Mouse (Mus musculus) midbrain, embryonic 16.5 days (tissue): ENCODE data around the gene Rpl29. TPM values are rescaled to one million over a fixed set of nuclear protein-coding genes. Genes with fewer than 3 reads are reported as not detected.
A peak's percentile ranks its signal among the peaks of the same experiment; 100 is the strongest.

Experiments used
- ATAC-seq: fragments of 200-750 bp; cut with Nextera tagmentation; 2 replicates; pipeline ENCODE4 v1.8.0; 2017; ENCODE audit warnings: moderate TSS enrichment
- H3K27ac ChIP-seq: fragments of 300-500 bp; sonication (generic); 2 replicates; pipeline ENCODE4 v1.5.1; 2014; ENCODE audit warnings: mild to moderate bottlenecking, low read length, mixed read lengths
- H3K27me3 ChIP-seq: fragments of 300-500 bp; sonication (generic); 2 replicates; pipeline ENCODE4 v1.6.1; 2014; ENCODE audit warnings: low read depth, low read length, mixed read lengths; ENCODE audit not compliant: control insufficient read depth, insufficient read depth
- H3K36me3 ChIP-seq: fragments of 300-500 bp; sonication (generic); 2 replicates; pipeline ENCODE4 v1.6.1; 2014; ENCODE audit warnings: mild to moderate bottlenecking, low read length, moderate library complexity, mixed read lengths; ENCODE audit not compliant: control insufficient read depth, insufficient read depth
- H3K4me1 ChIP-seq: fragments of 300-500 bp; sonication (generic); 2 replicates; pipeline ENCODE4 v1.6.1; 2014; ENCODE audit warnings: mild to moderate bottlenecking, low read length, mixed read lengths; ENCODE audit not compliant: control insufficient read depth, insufficient read depth
- H3K4me2 ChIP-seq: fragments of 300-500 bp; sonication (generic); 2 replicates; pipeline ENCODE4 v1.6.1; 2014; ENCODE audit warnings: mild to moderate bottlenecking, low read length, mixed read lengths
- H3K4me3 ChIP-seq: fragments of 300-500 bp; sonication (generic); 2 replicates; pipeline ENCODE4 v1.5.1; 2014; ENCODE audit warnings: low read depth, mild to moderate bottlenecking, low read length, moderate library complexity, mixed read lengths
- H3K9ac ChIP-seq: fragments of 300-500 bp; sonication (generic); 2 replicates; pipeline ENCODE4 v1.6.1; 2014; ENCODE audit warnings: low read depth, low read length, mixed read lengths
- H3K9me3 ChIP-seq: fragments of 300-500 bp; sonication (generic); replicated peaks from 2 replicates; pipeline ENCODE4 v1.6.1; 2014; ENCODE audit warnings: mild to moderate bottlenecking, low read length, mixed read lengths; ENCODE audit not compliant: control insufficient read depth, poor library complexity, severe bottlenecking
- WGBS: fragments of 180-500 bp; shearing (Covaris S2); extraction: QIAGEN DNeasy Blood & Tissue Kit; methylation state at CpG from one replicate; pipeline ENCODE4 v1.1.7; 2014; 5-methylcytosine and 5-hydroxymethylcytosine counted together
- polyA plus RNA-seq: library from polyadenylated mRNA; unstranded; fragments of >200 nt; fragmentation: Nextera tagmentation; extraction: Ambion mirVana; gene quantifications from 2 replicates; pipeline ENCODE4 v1.2.1, GENCODE M21; 2015

The Rpl29 gene
- polyA plus RNA-seq, 1 experiment from 2014 or later, result 551 TPM

- Histone ChIP-seq H3K9me3 (no peaks in the 10 kb centered on the region), H3K9ac (peak overlapping the region; percentile 63; the same call in 1 of the 2 replicates), H3K4me3 (no peak overlapping the region), H3K4me1 (peaks cover 46% of the 10 kb centered on the region), H3K4me2 (peak overlapping the region; percentile 98), H3K27me3 (no peaks in the 10 kb centered on the region), H3K36me3 (peaks cover 16% of the 10 kb centered on the region), H3K27ac (0 out of 2 replicates have a peak overlapping the region, but pooled peaks have one; percentile 51)
- ATAC-seq, result no peak
- WGBS, result 38% methylated on average over 5 of the region's 5 CpGs
These were observed 28.7 kb downstream of the Rpl29 start for GRCm38 (mm10) chr9:106457920-106458319.

DNA sequence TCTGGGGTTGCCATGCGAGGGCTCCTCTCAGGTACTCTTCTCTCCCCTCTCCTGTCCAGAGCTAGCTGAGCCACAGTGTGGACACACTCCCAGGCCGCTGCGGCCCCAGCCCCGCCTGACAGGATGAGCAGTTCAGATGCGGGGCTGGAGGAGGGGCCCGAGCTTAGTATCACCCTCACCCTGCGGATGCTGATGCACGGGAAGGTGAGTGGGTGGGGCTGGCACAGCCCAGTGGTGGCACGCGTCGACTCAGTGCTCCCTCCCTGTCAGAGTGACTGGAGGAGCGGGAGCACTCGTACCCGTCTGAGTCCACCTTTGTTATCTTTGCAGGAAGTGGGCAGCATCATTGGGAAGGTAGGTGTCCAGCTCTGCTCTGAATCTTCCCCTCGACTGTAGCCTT is 30.7 kb downstream of the Rpl29 start:
- H3K27ac ChIP-seq, result no peak overlapping the region
- peaks cover 48% of the 10 kb centered on the region for H3K4me1 ChIP-seq
- H3K9ac ChIP-seq, result no peak overlapping the region
- H3K36me3 ChIP-seq, result peaks cover 27% of the 10 kb centered on the region
- H3K27me3 ChIP-seq, result no peaks in the 10 kb centered on the region
- 89% methylated on average over 15 of the region's 15 CpGs for WGBS
- H3K4me3 ChIP-seq, result no peak overlapping the region
- H3K4me2 ChIP-seq, result no peak overlapping the region
- H3K9me3 ChIP-seq, result no peaks in the 10 kb centered on the region
- ATAC-seq, result no peak

DNA sequence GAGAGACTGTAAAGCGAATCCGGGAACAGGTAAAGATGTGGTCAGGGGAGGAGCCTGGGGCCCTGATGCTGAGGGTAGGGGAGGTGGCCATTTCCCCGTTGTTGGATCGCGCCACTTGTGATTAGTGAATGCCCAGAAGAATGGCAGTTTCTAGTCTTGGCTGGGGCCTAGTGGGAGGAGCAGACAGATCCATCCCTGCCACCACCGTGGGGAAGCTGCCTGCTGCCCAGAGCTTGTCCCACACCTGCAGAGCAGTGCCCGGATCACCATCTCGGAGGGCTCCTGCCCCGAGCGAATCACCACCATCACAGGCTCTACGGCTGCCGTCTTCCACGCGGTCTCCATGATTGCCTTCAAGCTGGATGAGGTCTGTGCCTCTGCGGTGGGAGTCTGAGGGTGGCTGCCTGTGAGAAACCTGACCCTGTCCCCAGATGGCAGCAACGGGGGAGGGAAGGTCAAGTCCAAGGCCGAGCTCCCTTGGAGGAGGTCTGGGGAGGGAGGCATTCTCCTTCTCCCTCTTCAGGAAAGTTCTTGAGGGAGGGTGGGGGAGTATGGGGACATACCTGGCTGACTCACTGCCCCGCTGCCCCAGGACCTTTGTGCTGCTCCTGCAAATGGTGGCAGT is 31.3 kb downstream of the Rpl29 start:
- WGBS, result 76% methylated on average over 18 of the region's 18 CpGs
- H3K4me1 ChIP-seq, result peaks cover 44% of the 10 kb centered on the region
- H3K4me3 ChIP-seq, result no peak overlapping the region
- no peak overlapping the region for H3K4me2 ChIP-seq
- H3K9me3 ChIP-seq, result no peaks in the 10 kb centered on the region
- H3K27me3 ChIP-seq, result no peaks in the 10 kb centered on the region
- H3K9ac ChIP-seq, result no peak overlapping the region
- H3K27ac ChIP-seq, result no peak overlapping the region
- no peak for ATAC-seq
- peaks cover 27% of the 10 kb centered on the region for H3K36me3 ChIP-seq

DNA sequence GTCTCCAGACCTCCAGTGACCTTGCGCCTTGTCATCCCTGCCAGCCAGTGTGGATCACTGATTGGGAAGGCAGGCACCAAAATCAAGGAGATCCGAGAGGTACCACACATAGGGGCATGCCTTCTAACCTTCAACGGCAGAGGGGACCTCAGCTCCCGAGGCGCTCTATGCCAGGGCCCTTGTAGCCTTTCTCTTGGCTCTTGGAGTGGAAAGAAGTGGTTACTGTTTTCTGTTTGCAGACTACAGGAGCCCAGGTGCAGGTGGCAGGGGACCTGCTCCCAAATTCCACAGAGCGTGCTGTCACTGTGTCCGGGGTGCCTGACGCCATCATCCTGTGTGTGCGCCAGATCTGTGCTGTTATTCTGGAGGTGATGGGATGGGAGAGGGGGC is 31.8 kb downstream of the Rpl29 start:
- H3K9me3 ChIP-seq, result no peaks in the 10 kb centered on the region
- no peak overlapping the region for H3K4me2 ChIP-seq
- H3K9ac ChIP-seq, result no peak overlapping the region
- peaks cover 27% of the 10 kb centered on the region for H3K36me3 ChIP-seq
- no peak for ATAC-seq
- no peaks in the 10 kb centered on the region for H3K27me3 ChIP-seq
- peaks cover 44% of the 10 kb centered on the region for H3K4me1 ChIP-seq
- H3K4me3 ChIP-seq, result no peak overlapping the region
- H3K27ac ChIP-seq, result no peak overlapping the region
- WGBS, result 89% methylated on average over 9 of the region's 9 CpGs

DNA sequence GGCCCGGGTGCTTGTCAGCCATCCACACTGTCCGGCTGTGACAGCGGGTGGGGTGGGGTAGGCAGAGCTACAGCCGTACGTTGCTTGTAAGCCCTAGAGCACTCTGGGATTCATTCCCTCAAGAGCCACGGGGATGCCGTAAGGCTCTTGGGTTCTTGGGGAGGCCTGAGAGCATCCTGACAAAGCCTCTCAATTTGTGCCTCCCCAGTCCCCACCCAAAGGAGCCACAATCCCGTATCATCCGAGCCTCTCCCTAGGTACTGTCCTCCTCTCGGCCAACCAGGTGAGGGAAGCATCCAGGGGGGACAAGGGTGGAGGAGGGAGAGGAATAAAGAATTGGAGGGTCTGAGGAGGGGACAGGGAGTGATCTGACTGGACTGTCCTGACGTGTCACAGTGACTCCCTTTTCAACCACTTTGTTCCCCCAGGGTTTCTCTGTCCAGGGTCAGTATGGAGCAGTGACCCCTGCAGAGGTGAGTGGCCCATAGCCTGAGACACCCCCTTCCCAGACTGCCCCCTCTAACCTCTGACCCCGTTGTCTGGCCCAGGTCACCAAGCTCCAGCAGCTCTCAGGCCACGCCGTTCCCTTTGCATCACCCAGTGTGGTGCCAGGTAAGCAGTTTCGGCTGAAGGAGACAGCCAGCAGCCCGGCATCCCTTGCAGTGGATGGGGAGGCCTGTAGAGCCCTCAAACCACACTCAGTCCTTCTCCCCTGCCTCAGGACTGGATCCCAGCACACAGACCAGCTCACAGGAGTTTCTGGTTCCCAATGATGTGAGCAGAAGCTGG is 32.6 kb downstream of the Rpl29 start:
- ATAC-seq, result no peak
- Histone ChIP-seq H3K27ac (no peak overlapping the region), H3K4me1 (peaks cover 37% of the 10 kb centered on the region), H3K9ac (no peak overlapping the region), H3K36me3 (peaks cover 27% of the 10 kb centered on the region), H3K4me2 (no peak overlapping the region), H3K27me3 (no peaks in the 10 kb centered on the region), H3K4me3 (no peak overlapping the region), H3K9me3 (no peaks in the 10 kb centered on the region)
- WGBS, result 80% methylated on average over 16 of the region's 16 CpGs

- Histone ChIP-seq H3K4me3 (no peak overlapping the region), H3K27ac (no peak overlapping the region), H3K9me3 (no peaks in the 10 kb centered on the region), H3K4me1 (peaks cover 31% of the 10 kb centered on the region), H3K4me2 (no peak overlapping the region), H3K27me3 (no peaks in the 10 kb centered on the region), H3K36me3 (peaks cover 27% of the 10 kb centered on the region), H3K9ac (no peak overlapping the region)
- WGBS, result 92% methylated on average over 12 of the region's 12 CpGs
- no peak for ATAC-seq
These were observed 33.2 kb downstream of the Rpl29 start for GRCm38 (mm10) chr9:106462430-106462800.

DNA sequence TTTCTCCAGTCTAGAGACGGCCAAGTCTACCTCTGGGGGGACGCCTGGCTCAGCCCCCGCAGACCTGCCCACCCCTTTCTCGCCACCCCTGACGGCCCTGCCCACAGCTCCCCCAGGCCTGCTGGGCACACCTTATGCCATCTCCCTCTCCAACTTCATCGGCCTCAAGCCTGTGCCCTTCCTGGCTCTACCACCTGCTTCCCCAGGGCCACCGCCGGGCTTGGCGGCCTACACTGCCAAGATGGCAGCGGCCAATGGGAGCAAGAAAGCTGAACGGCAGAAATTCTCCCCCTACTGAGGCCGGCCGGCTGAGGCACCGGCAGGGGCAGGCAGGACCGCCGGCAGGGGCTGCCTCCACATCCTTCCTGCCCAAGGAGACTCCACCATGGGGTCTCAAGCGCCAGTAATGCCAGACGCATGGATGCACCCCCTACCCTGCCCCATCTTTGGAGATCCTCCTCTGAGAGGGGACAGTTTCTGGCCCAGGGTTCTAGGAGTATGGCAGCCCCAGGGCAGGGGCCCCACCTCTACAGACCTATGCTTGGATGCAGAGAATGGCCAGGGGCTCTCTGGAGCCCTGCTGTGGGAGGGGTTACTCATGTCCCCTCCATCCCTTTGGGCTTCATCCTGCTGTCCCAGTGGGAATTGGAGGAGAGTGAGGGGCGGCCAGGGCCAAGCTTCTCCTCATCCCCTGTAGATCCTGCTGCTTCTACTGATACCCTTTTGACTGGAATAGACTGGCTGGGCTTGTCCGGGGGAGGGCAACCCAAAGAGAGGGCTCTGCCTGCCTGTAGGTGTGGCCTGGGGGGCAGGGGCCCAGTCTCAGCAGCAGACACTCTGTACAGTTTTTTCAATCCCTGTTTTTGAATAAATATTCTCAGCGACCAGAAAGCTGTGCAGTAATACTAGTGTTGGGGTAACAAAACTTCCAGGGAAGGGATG is 34.1 kb downstream of the Rpl29 start:
- 80% methylated on average over 21 of the region's 21 CpGs for WGBS
- Histone ChIP-seq H3K9ac (no peak overlapping the region), H3K27ac (no peak overlapping the region), H3K9me3 (no peaks in the 10 kb centered on the region), H3K4me1 (peaks cover 22% of the 10 kb centered on the region; the same call in 1 of the 2 replicates), H3K27me3 (no peaks in the 10 kb centered on the region), H3K4me2 (no peak overlapping the region), H3K4me3 (no peak overlapping the region), H3K36me3 (peaks cover 27% of the 10 kb centered on the region)
- ATAC-seq, result no peak

DNA sequence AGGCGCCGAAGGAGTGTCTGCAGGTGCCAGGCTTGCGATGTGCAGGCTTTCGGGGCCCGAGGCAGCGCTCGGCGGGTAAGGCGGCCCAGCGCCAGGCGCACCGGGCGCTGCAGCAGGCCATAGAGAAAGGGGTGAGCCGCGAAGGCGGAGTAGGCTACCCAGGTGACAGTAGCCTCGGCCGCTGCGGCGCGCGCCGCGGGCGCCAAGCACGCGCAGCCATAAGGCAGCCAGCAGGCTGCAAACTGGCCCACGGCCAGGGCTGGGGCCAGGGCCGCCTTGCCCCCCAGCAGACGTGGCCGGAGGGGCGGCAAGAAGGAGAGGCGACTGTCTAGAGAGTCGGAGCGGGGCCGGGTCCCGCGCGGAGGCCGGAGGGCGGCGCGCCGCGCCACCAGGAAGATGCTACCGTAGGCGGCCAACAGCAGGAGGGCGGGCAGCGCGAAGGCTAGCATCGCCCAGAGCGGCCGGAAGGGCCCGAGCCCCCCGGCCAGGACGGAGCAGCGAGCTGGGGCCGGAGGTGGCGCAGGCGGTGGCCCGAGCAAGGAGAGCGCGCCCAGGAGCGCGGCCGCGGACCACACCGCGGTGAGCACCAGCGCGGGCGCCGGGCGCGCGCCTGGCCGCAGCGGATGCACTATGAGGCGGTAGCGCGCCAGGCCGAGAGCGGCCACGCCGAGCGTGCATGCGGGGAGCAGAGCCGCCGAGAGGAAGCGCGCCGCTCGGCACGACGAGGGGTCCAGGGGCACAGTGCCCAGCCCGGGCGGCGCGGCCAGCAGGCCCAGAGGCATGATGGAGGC is 35.7 kb downstream of the Rpl29 start:
- Histone ChIP-seq H3K4me3 (peak overlapping the region; percentile 45), H3K27ac (peak overlapping the region; percentile 81), H3K4me1 (peaks cover 14% of the 10 kb centered on the region; the same call in 1 of the 2 replicates), H3K9ac (peak overlapping the region; percentile 77), H3K9me3 (no peaks in the 10 kb centered on the region), H3K4me2 (peak overlapping the region; percentile 75), H3K27me3 (no peaks in the 10 kb centered on the region), H3K36me3 (peaks cover 27% of the 10 kb centered on the region)
- peak; percentile 78 for ATAC-seq
- WGBS, result 1% methylated on average over 88 of the region's 99 CpGs
